Mouse (Mus musculus): ENCODE measurements around the gene Gpr65.

DNA sequence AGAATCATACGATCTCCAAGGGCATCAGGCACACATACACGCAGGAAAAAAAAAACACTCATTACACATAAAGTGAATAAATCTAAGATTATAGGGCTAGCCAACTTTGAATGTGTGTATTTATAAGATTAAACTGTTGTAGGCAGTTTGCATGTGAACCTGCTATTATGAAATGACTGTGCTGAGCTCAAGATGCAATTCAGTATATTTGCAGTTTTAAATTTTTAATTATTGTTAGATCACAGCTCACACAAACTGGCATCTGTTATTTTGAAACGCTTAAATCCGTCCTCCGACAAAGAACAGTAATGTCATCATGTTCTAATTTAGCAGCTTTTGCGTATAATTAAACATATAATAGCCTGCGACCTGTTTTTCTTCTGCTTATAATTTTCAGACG, 12.6 kb downstream of the Gpr65 start:
- TF ChIP-seq MAX (IDR thresholded peaks at IDR 0.05): no peak
- TF ChIP-seq CTCF (IDR thresholded peaks at IDR 0.05; ENCODE audit: control insufficient read depth, insufficient read depth, insufficient read length): no peak
- no peak for TF ChIP-seq MYOG (IDR thresholded peaks at IDR 0.05; ENCODE audit: control insufficient read depth, extremely low read depth, insufficient read length)
- no peak for TF ChIP-seq MYOD1 (IDR thresholded peaks at IDR 0.05; ENCODE audit: control insufficient read depth, insufficient read length, low read depth)
- TF ChIP-seq FOSL1 (IDR thresholded peaks at IDR 0.05; ENCODE audit: insufficient read depth, low read length, poor library complexity, severe bottlenecking): no peak
